Mouse (Mus musculus) MEL (cell line): ENCODE measurements around the gene Rasal3. TPM values are rescaled to one million over a fixed set of nuclear protein-coding genes. Genes with fewer than 3 reads are reported as not detected.

ENCODE experiments used
- DNase-seq: peaks from one replicate; pipeline ENCODE4 v3.0.0; 2011; ENCODE audit warnings: low read depth, low spot score
- H3K27ac ChIP-seq: 2 replicates; pipeline ENCODE4 v1.5.1; 2012; ENCODE audit warnings: low read depth, mild to moderate bottlenecking, control low read depth, low read length, moderate library complexity; ENCODE audit not compliant: control insufficient read depth
- H3K27me3 ChIP-seq, 2 experiments: fragments of 150-350 bp in 1 of 2; sonication (generic) in 1 of 2; 2 replicates each; pipeline ENCODE4 v1.6.1; 2012; ENCODE audit warnings: low read length in 2 of 2, mild to moderate bottlenecking in 2 of 2, improper control_type of control experiment in 1 of 2, moderate library complexity in 1 of 2; ENCODE audit not compliant: insufficient read depth in 2 of 2, control insufficient read depth in 1 of 2
- H3K36me3 ChIP-seq, 2 experiments: 2 replicates each; pipeline ENCODE4 v1.6.1; 2012 to 2014; ENCODE audit warnings: low read length in 2 of 2, improper control_type of control experiment in 1 of 2, inconsistent platforms in 1 of 2, mild to moderate bottlenecking in 1 of 2; ENCODE audit not compliant: insufficient read depth in 2 of 2, control insufficient read depth in 1 of 2
- H3K4me1 ChIP-seq, 2 experiments: fragments of 150-350 bp in 1 of 2; sonication (generic) in 1 of 2; 2 replicates each; pipeline ENCODE4 v1.6.1; 2012; ENCODE audit warnings: low read length in 2 of 2, improper control_type of control experiment in 1 of 2, mild to moderate bottlenecking in 1 of 2; ENCODE audit not compliant: insufficient read depth in 2 of 2, control insufficient read depth in 1 of 2
- H3K4me3 ChIP-seq, 2 experiments: fragments of 150-350 bp in 1 of 2; sonication (generic) in 1 of 2; 2 replicates each; pipeline ENCODE4 v1.5.1; 2012; ENCODE audit warnings: low read depth in 2 of 2, low read length in 2 of 2, mild to moderate bottlenecking in 2 of 2, moderate library complexity in 2 of 2, control low read depth in 1 of 2, improper control_type of control experiment in 1 of 2; ENCODE audit not compliant: control insufficient read depth in 1 of 2, insufficient read depth in 1 of 2
- H3K79me2 ChIP-seq: 2 replicates; pipeline ENCODE4 v1.6.1; 2012; ENCODE audit warnings: mild to moderate bottlenecking, low read length, moderate library complexity; ENCODE audit not compliant: control insufficient read depth, poor library complexity, insufficient read depth
- H3K9ac ChIP-seq: 2 replicates; pipeline ENCODE4 v1.6.1; 2012; ENCODE audit warnings: low read depth, mild to moderate bottlenecking, control low read depth, low read length, moderate library complexity; ENCODE audit not compliant: control insufficient read depth, poor library complexity, severe bottlenecking
- H3K9me3 ChIP-seq: fragments of 150-350 bp; sonication (generic); replicated peaks from 2 replicates; pipeline ENCODE4 v1.6.1; 2012; ENCODE audit warnings: mild to moderate bottlenecking, low read length, improper control_type of control experiment, moderate library complexity; ENCODE audit not compliant: insufficient read depth
- BHLHE40 ChIP-seq: IDR thresholded peaks from 2 replicates; pipeline ENCODE4 v1.6.1; 2012; ENCODE audit warnings: low read depth, mild to moderate bottlenecking, inconsistent platforms, low read length, improper control_type of control experiment, borderline replicate concordance
- CHD1 ChIP-seq: IDR thresholded peaks from 2 replicates; pipeline ENCODE4 v1.6.1; 2012; ENCODE audit warnings: low read depth, mild to moderate bottlenecking, inconsistent platforms, low read length, improper control_type of control experiment
- CHD2 ChIP-seq: IDR thresholded peaks from 2 replicates; pipeline ENCODE4 v1.6.1; 2011; ENCODE audit warnings: low read length, improper control_type of control experiment
- ELF1 ChIP-seq: IDR thresholded peaks from 2 replicates; pipeline ENCODE4 v1.6.1; 2014; ENCODE audit warnings: low read depth, mild to moderate bottlenecking, inconsistent platforms, low read length, improper control_type of control experiment, moderate library complexity
- EP300 ChIP-seq, 2 experiments: IDR thresholded peaks; 2 replicates each; pipeline ENCODE4 v1.6.1; 2011; ENCODE audit warnings: improper control_type of control experiment in 2 of 2, low read length in 2 of 2, low read depth in 1 of 2, mild to moderate bottlenecking in 1 of 2
- ETS1 ChIP-seq: IDR thresholded peaks from 2 replicates; pipeline ENCODE4 v1.6.1; 2012; ENCODE audit warnings: low read depth, mild to moderate bottlenecking, inconsistent platforms, low read length, improper control_type of control experiment, moderate library complexity
- GATA1 ChIP-seq: IDR thresholded peaks from 2 replicates; pipeline ENCODE4 v1.6.1; 2011; ENCODE audit warnings: low read depth, low read length, improper control_type of control experiment
- KAT2A ChIP-seq: conservative IDR thresholded peaks from 2 replicates; pipeline ENCODE4 v1.6.1; 2012; ENCODE audit warnings: low read depth, low read length, improper control_type of control experiment, inconsistent platforms
- MAFK ChIP-seq: IDR thresholded peaks from 2 replicates; pipeline ENCODE4 v1.6.1; 2011; ENCODE audit warnings: low read depth, mild to moderate bottlenecking, low read length, improper control_type of control experiment, borderline replicate concordance
- MAX ChIP-seq: IDR thresholded peaks from 2 replicates; pipeline ENCODE4 v1.6.1; 2011; ENCODE audit warnings: low read length, improper control_type of control experiment
- MEF2A ChIP-seq: IDR thresholded peaks from 2 replicates; pipeline ENCODE4 v1.6.1; 2014; ENCODE audit warnings: low read depth, mild to moderate bottlenecking, inconsistent platforms, low read length, improper control_type of control experiment; ENCODE audit not compliant: poor library complexity, insufficient replicate concordance, severe bottlenecking; ENCODE audit errors: extremely low read depth
- MXI1 ChIP-seq: IDR thresholded peaks from 2 replicates; pipeline ENCODE4 v1.6.1; 2011; ENCODE audit warnings: mild to moderate bottlenecking, low read depth, low read length, improper control_type of control experiment
- MYB ChIP-seq: IDR thresholded peaks from 2 replicates; pipeline ENCODE4 v1.6.1; 2011; ENCODE audit warnings: mild to moderate bottlenecking, low read depth, low read length, improper control_type of control experiment
- MYC ChIP-seq: IDR thresholded peaks from 2 replicates; pipeline ENCODE4 v1.6.1; 2011; ENCODE audit warnings: low read depth, mild to moderate bottlenecking, low read length, improper control_type of control experiment, moderate library complexity
- POLR2A ChIP-seq, 2 experiments: IDR thresholded peaks; 2 replicates each; pipeline ENCODE4 v1.6.1; 2011 to 2012; ENCODE audit warnings: low read length in 2 of 2, mild to moderate bottlenecking in 2 of 2, control low read depth in 1 of 2, improper control_type of control experiment in 1 of 2, low read depth in 1 of 2, moderate library complexity in 1 of 2; ENCODE audit not compliant: control insufficient read depth in 1 of 2, insufficient read depth in 1 of 2, poor library complexity in 1 of 2
- POLR2AphosphoS5 ChIP-seq: IDR thresholded peaks from 2 replicates; pipeline ENCODE4 v1.6.1; 2012; ENCODE audit warnings: low read depth, borderline replicate concordance, mild to moderate bottlenecking, inconsistent platforms, low read length, moderate library complexity, mixed read lengths
- RAD21 ChIP-seq: IDR thresholded peaks from 2 replicates; pipeline ENCODE4 v1.6.1; 2011; ENCODE audit warnings: mild to moderate bottlenecking, low read depth, low read length, improper control_type of control experiment
- RCOR1 ChIP-seq: IDR thresholded peaks from 2 replicates; pipeline ENCODE4 v1.6.1; 2012; ENCODE audit warnings: low read depth, mild to moderate bottlenecking, inconsistent platforms, low read length, improper control_type of control experiment
- SIN3A ChIP-seq: IDR thresholded peaks from 2 replicates; pipeline ENCODE4 v1.6.1; 2012; ENCODE audit warnings: low read length, improper control_type of control experiment, inconsistent platforms
- SMC3 ChIP-seq: IDR thresholded peaks from 2 replicates; pipeline ENCODE4 v1.6.1; 2011; ENCODE audit warnings: low read depth, low read length, improper control_type of control experiment
- TBP ChIP-seq: IDR thresholded peaks from 2 replicates; pipeline ENCODE4 v1.8.0; 2011; ENCODE audit warnings: low read depth, low read length, improper control_type of control experiment
- TCF12 ChIP-seq: IDR thresholded peaks from 2 replicates; pipeline ENCODE4 v1.6.1; 2014; ENCODE audit warnings: low read depth, mild to moderate bottlenecking, inconsistent platforms, low read length, improper control_type of control experiment, moderate library complexity
- USF1 ChIP-seq: IDR thresholded peaks from 2 replicates; pipeline ENCODE4 v1.6.1; 2014; ENCODE audit warnings: low read depth, mild to moderate bottlenecking, inconsistent platforms, low read length, improper control_type of control experiment, moderate library complexity
- ZKSCAN1 ChIP-seq: IDR thresholded peaks from 2 replicates; pipeline ENCODE4 v1.6.1; 2012; ENCODE audit warnings: low read depth, mild to moderate bottlenecking, inconsistent platforms, low read length, improper control_type of control experiment, moderate library complexity
- ZMIZ1 ChIP-seq: IDR thresholded peaks from 2 replicates; pipeline ENCODE4 v1.6.1; 2012; ENCODE audit warnings: low read depth, mild to moderate bottlenecking, inconsistent platforms, low read length, improper control_type of control experiment, moderate library complexity
- ZNF384 ChIP-seq: IDR thresholded peaks from 2 replicates; pipeline ENCODE4 v1.6.1; 2012; ENCODE audit warnings: low read depth, mild to moderate bottlenecking, inconsistent platforms, low read length, improper control_type of control experiment
- polyA plus RNA-seq, 2 experiments: library from polyadenylated mRNA; stranded (reverse) in 1 of 2; unstranded in 1 of 2; fragments of >175 nt in 1 of 2; fragments of >200 nt in 1 of 2; gene quantifications; 2 replicates each; pipeline versions ENCODE4 v1.2.1 to v1.2.4; 2012; ENCODE audit warnings: low replicate concordance in 2 of 2, low read depth in 1 of 2; ENCODE audit not compliant: insufficient read length in 2 of 2, insufficient read depth in 1 of 2, missing spikeins in 1 of 2
- total RNA-seq: library from RNA; depleted of rRNA; stranded (reverse); fragments of 300-350 nt; gene quantifications from 2 replicates; pipeline ENCODE4 v1.2.3, GENCODE M21; 2012

The Rasal3 gene
- total and polyA plus RNA-seq, 3 experiments = 0.04 TPM; not detected in 1

- H3K4me3 ChIP-seq = peak overlapping the region; percentile 38 to 55
- H3K9ac ChIP-seq = peak overlapping the region; percentile 9; the same call in 1 of the 2 replicates
- peaks cover 3 to 19% of the 10 kb centered on the region in 2 experiments; a peak in 3 of 4 replicates for H3K36me3 ChIP-seq
- peak; percentile 69 for DNase-seq
- peaks cover 5 to 26% of the 10 kb centered on the region in 2 experiments for H3K4me1 ChIP-seq
- peak overlapping the region; percentile 71 for H3K27ac ChIP-seq
- H3K27me3 ChIP-seq = no peaks in the 10 kb centered on the region
- peaks cover 19% of the 10 kb centered on the region for H3K79me2 ChIP-seq
- TF ChIP-seq EP300 (IDR thresholded peaks at IDR 0.05; ENCODE audit: low read depth in 1 of 2, low read length in 2 of 2) (peak; percentile 56 to 64), TBP (no peak), CHD1 (no peak), GATA1 (peak; percentile 71), ZKSCAN1 (no peak), MAX (0 out of 2 replicates have a peak, but pooled peaks have one; percentile 23), TCF12 (no peak), MYB (peak; percentile 39; the same call in 1 of the 2 replicates), MYC (no peak), SMC3 (no peak), ELF1 (no peak), BHLHE40 (0 out of 2 replicates have a peak, but pooled peaks have one; percentile 26), RAD21 (no peak), CHD2 (no peak), POLR2A (IDR thresholded peaks at IDR 0.05; ENCODE audit: control insufficient read depth in 1 of 2, insufficient read depth in 1 of 2, low read depth in 1 of 2, low read length in 2 of 2, poor library complexity in 1 of 2) (no peak), ZNF384 (no peak), MXI1 (peak; percentile 25; the same call in 1 of the 2 replicates), KAT2A (no peak), POLR2AphosphoS5 (no peak), USF1 (no peak), RCOR1 (peak; percentile 72), ZMIZ1 (no peak), SIN3A (peak; percentile 14; the same call in 1 of the 2 replicates), MAFK (no peak), MEF2A (no peak), ETS1 (peak; percentile 44; the same call in 1 of the 2 replicates)
- H3K9me3 ChIP-seq = no peaks in the 10 kb centered on the region
Measured at GRCm38 (mm10) chr17:32365296-32365695, 38.1 kb downstream of the Rasal3 start.
